Mouse (Mus musculus) thymus, postnatal 25 days (tissue): ENCODE data around the gene Hsd17b1.

Source experiments
- DNase-seq: peaks from one replicate; pipeline ENCODE4 v3.0.0; 2022

Hsd17b1 gene

GRCm38 (mm10) chr11:101078121-101078520 lies at the start of gene Hsd17b1:
Gene Hsd17b1 (plus strand): TSS chr11:101078411.
- DNase-seq, result no peak

- no peak for DNase-seq
These were observed 48.9 kb upstream of the Hsd17b1 start for GRCm38 (mm10) chr11:101029320-101029719.

DNA sequence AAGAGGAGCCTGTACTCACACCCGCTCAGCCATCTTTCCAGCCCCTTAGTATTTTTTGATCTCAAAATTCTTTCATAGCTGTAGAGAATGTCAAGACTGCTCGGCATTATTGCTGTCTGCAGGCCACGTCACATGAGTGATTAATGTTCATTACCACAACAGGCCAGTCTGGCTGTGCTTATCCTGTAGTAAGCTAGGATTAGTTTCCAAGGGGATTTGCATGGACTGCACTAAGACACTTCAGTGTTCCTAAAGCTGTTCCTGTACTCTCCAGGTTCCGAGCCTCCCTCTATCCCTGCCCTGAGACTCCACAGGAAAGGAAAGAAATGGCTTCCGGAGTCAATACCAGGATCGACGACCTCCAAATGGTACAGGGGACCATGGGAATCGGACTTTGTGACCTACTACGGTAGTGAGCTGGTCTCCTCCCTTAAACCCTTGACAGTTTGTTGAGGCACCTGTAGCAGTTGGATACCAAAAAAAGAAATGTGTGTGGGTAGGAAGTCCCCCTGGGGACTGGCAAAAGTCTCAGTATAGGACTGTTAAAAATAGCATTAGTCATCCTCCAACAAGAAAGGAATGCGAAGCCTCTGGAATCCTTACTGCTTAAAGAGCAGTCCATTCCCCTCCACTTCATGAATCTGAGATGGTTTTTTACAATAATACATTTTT lies 47.9 kb upstream of the Hsd17b1 start:
- no peak for DNase-seq

DNA sequence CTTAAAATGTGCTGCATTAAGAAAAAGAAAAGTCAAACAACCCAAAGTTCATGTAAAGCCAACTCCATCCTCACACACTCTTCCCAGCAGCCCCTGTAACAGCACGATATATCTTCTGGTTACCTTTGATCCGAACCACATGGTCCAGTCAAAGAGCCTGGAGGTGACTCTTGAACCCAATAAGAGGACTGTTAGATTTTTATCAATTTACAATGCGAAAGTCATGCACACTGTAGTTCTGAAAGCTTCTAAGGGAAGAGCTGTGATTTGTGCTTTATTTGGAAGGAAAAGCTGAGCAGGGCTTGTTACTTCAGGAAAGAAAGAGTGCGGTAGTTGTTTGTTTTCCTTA lies 47.4 kb upstream of the Hsd17b1 start:
- DNase-seq, result no peak

GRCm38 (mm10) chr11:101031470-101031869 lies 46.7 kb upstream of the Hsd17b1 start:
- no peak for DNase-seq

GRCm38 (mm10) chr11:101033856-101034500 lies 44.2 kb upstream of the Hsd17b1 start:
- DNase-seq, result no peak

DNA sequence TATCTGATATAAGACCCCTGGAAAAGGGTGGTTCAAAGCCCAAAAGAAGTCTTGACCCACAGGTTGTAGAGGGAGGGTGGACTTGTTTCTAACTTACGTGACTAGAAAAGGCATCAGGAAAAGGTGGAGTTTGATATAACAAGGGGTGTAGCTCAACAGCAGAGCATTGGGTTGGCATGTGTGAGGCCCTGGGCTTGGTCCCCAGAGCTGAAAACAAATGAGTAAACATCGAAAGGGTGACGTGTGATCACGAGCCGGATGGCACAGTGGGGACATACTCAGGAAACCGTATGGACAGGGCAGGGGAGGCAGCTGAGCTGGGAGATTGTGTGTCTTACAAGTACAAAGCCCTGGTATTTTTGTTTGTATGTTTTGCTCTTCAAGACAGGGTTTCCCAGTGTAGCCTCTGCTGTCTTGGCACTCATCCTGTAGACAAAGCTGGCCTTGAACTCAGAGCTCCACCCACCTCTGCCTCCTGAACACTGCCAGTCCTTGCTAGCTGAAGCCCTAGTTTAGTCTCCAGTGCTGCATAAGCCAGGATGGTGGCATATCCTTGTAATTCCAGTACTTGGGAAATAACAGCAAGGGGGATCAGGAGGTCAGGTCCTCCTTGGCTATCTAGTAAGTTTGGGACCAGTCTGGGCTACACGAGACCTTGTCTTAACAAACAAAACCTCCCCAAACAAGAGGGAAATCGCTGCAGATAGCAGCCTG lies 43.4 kb upstream of the Hsd17b1 start:
- no peak for DNase-seq

- no peak for DNase-seq
These were observed 42.9 kb upstream of the Hsd17b1 start for GRCm38 (mm10) chr11:101035328-101035695.

GRCm38 (mm10) chr11:101037795-101038194 lies 40.4 kb upstream of the Hsd17b1 start:
- DNase-seq, result no peak

GRCm38 (mm10) chr11:101045826-101046225 lies 32.4 kb upstream of the Hsd17b1 start:
- peak; percentile 41 for DNase-seq

DNA sequence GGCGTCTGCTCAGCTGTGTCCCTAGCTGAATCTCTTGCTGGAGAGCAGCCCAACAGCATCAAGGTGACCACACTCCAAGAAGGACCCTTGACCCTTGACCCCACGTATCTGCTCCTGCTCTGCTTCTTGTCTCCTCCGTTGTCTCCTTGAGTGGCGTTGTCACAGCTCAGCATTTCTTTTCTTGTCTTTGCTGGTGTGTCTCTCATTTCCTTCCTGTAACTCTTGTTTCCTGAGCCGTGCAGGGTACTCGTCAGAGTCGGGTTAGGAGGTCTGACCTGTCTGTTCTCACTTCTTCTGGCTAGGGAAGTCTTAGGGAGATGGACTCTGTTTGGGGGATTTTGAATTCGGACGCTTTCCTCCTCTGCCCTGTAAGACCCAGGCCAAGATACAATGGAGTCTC lies 31.8 kb upstream of the Hsd17b1 start:
- DNase-seq, result peak; percentile 55

GRCm38 (mm10) chr11:101047502-101047901 lies 30.7 kb upstream of the Hsd17b1 start:
- DNase-seq, result no peak

DNA sequence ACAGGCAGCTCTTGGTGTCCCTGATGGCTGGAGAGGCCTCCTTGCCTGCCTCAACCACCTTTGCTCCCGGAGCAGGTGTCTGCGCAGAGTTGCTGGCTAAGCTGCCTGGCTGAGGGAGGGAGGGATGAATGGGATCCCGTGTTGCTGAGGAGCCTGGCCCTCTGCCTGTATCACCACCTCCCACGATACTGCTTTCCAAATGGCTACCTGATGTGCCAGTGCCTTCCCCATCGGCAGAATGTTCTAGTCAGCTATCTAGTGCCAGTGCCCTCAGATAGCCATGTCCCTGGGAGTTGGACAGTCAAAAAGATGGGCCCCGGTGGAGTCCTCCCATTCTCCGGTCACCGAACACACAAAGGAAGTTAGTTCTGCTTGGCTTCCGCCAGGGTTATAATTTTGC lies 27.9 kb upstream of the Hsd17b1 start:
- no peak for DNase-seq

GRCm38 (mm10) chr11:101051051-101051493 lies 27.1 kb upstream of the Hsd17b1 start:
- DNase-seq, result no peak

DNA sequence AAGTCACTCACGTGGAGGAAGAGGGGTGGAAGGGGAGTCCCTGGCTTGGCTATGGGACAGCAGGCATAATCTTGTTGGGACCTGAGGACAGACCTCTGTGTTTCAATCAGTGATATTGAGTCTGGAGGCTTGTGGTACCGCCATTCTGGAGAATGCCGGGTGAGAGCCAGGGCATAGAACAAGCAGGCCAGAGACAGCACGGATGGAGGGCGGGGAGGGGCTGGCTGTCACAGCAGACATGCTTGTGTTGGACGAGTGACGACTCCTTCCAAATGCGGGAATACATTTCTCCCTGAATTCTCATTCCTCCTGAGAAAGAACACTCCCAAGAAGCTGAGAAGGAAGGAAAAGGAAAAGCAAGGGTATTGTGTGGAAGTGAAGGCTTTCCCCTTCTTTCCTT lies 26.6 kb upstream of the Hsd17b1 start:
- no peak for DNase-seq

- no peak for DNase-seq
These were observed 25.3 kb upstream of the Hsd17b1 start for GRCm38 (mm10) chr11:101052751-101053473.

DNA sequence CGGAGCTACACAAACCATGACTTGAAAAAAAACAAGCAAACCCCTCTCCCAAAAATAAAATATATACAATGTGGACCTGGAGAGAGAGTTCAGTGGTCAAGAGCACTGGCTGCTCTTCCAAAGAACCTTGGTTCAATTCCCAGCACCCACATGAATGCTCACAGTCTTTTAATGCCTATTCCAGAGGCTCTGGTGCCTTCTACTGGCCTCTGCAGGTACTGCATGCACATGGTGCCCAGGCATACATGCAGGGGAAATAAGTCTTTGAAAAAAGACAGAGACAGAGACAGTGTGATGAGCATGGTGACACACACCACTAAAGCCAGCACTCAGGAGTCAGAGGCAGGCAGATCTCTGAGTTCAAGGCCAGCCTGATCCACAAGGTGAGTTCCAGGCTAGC lies 24.2 kb upstream of the Hsd17b1 start:
- DNase-seq, result peak; percentile 54

- no peak for DNase-seq
These were observed 22.8 kb upstream of the Hsd17b1 start for GRCm38 (mm10) chr11:101055418-101055817.

DNA sequence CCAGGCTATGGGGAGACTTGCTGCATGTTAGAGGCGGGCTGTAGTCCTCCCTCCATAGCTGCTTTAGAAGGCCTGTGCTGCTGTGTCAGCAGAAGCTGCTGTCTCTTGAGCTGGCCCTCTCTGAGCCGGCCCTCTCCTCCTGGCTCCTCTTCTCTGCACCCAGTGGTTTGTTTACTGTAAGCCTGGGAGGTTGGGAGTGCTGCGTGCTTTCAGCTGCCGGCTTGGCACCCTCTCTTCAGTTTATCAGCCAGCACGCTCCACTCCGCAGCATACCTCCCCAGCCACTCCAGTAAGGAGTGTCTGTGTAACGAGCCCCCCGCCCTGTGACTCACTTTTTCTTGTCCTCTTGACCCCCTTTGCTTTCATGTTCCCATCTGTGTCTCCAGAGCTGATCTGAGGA lies 21.3 kb upstream of the Hsd17b1 start:
- no peak for DNase-seq

DNA sequence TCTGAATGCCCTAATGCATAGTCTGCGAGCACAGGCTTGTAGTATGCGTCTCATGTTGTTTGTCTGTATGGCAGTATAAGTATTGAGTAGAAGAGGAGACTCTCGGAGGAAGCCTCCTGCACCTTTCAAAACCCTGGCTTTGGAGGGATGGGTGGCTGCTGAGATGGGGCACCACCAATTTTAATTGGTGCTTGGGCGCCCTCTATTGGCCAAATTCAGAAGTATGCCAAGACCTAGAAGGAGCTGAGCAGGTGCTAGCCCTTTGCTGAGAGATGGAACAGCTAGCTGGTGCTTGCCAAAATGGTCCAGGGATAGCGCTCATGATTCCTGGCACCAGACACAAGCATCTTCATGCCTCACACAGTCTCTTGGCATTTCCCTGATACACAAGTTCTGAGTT lies 20.4 kb upstream of the Hsd17b1 start:
- peak; percentile 92 for DNase-seq

GRCm38 (mm10) chr11:101058726-101059125 lies 19.5 kb upstream of the Hsd17b1 start:
- no peak for DNase-seq

GRCm38 (mm10) chr11:101059473-101059872 lies 18.7 kb upstream of the Hsd17b1 start:
- no peak for DNase-seq

- DNase-seq, result no peak
These were observed 18.1 kb upstream of the Hsd17b1 start for GRCm38 (mm10) chr11:101060126-101060525.

DNA sequence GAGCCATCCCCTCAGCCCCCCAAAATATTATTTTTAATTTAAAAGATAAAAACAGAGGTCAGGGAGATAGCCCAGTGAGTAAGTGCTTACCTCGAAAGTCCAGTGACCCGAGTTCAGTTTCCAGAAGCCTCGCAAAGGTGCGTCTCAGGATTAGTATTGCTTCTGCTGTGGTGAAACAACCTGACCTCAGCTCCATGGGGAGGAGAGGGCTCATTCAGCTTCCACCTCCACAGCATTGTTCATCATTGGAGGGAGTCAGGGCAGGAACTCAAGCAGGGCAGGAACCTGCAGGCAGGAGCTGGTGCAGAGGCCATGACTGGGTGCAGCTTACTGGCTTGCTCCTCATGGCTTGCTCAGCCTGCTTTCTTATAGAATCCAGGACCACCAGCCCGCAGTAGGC lies 17.2 kb upstream of the Hsd17b1 start:
- DNase-seq, result no peak
